Mouse (Mus musculus) olfactory bulb, adult 2 months (tissue): ENCODE measurements around the gene Vax1. TPM values are rescaled to one million over a fixed set of nuclear protein-coding genes. Genes with fewer than 3 reads are reported as not detected.
A peak's percentile ranks its signal among the peaks of the same experiment; 100 is the strongest.

Experiments
- H3K27ac ChIP-seq: fragments of 200-500 bp; 2 replicates; pipeline ENCODE4 v1.5.1; 2012; ENCODE audit warnings: low read depth, low read length; ENCODE audit not compliant: insufficient read depth
- H3K4me1 ChIP-seq: fragments of 200-500 bp; 2 replicates; pipeline ENCODE4 v1.6.1; 2012; ENCODE audit warnings: low read length; ENCODE audit not compliant: control insufficient read depth, insufficient read depth
- H3K4me3 ChIP-seq: fragments of 200-500 bp; 2 replicates; pipeline ENCODE4 v1.5.1; 2012; ENCODE audit warnings: mild to moderate bottlenecking, low read depth, low read length, moderate library complexity; ENCODE audit not compliant: insufficient read depth
- CTCF ChIP-seq: fragments of 200-500 bp; IDR thresholded peaks from 2 replicates; pipeline ENCODE4 v1.5.1; 2012; ENCODE audit warnings: low read depth, mild to moderate bottlenecking, low read length, moderate library complexity; ENCODE audit not compliant: insufficient read depth
- POLR2A ChIP-seq: fragments of 200-500 bp; IDR thresholded peaks from 2 replicates; pipeline ENCODE4 v1.6.1; 2012; ENCODE audit warnings: mild to moderate bottlenecking, low read depth, low read length, moderate library complexity; ENCODE audit not compliant: insufficient read depth
- WGBS: fragments of 180-500 bp; shearing (Covaris S2); methylation state at CpG from one replicate; pipeline ENCODE4 v1.1.7; 2018; 5-methylcytosine and 5-hydroxymethylcytosine counted together
- polyA plus RNA-seq: library from polyadenylated mRNA; stranded (reverse); fragments of >200 nt; gene quantifications from 2 replicates; pipeline ENCODE4 v1.2.4, GENCODE M21; 2012; ENCODE audit warnings: low replicate concordance; ENCODE audit not compliant: missing spikeins, insufficient read depth, insufficient read length

Vax1 gene
- not detected in 2 replicates for polyA plus RNA-seq

DNA sequence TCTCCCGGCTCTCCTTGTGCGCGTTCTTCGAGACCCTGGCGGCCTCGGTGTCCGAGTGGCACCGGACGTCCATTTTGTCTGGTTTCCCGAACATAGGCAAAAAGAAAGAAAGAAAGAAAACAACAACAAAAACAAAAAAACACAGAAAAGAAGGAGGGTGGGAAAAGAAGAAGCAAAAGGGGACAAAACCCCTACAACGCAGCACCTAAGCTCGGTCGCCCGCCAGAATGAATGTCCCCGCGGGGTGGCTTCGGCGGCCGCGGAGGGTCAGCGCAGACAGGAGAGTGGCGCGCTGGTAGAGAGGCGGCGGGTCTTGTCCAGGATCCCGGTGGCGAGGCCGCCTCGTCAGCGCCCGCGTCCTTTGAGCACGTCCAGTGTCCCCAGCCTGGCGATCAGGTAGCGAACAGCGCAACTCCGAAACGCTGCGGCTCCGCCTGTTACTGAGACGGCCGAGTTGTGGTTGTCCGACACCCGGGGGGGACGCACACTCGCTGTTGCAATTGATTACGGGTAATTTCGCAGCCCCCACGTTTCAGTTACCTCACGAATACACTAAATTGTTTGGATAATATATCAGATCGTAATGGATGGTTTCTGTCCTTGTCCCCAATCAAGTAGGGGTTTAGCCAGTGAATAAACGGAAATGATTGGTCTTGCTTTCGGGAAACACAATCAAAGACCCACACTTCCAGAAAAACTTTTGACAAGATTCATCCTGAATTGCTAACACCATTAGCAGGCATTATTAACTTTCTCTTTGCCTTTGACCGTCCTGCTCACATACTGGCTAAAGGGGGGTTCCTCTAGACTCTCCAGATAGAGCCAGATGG lies at the start of gene Vax1:
Gene Vax1, minus strand, starts transcription at position 121 of the 830 bp plus-strand sequence.
- Histone ChIP-seq H3K4me1 (peaks cover 30% of the 10 kb centered on the region), H3K27ac (no peak within 1 kb of the TSS), H3K4me3 (peak within 1 kb of the TSS; percentile 36)
- TF ChIP-seq CTCF, result no peak
- 2% methylated on average over 54 of the region's 54 CpGs for WGBS

DNA sequence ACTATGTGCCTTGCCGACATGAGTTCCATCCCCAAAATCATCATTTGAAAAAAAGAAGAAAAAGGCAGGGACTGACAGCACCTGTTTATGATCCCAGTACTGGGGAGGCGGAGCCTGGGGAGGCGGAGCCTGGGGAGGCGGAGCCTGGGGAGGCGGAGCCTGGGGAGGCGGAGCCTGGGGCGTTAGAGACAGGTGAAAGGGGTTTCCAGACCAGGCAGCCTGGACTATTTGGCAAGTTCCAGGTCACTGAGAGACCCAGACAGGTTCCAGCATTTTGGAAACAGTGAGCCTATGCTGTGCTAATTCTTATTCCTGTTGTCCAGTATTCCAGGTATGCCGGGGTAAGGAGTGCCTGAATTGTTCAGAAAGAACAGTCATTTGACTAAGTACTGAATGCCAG lies 49.1 kb upstream of the Vax1 start, which contains the start of gene Kcnk18:
Gene Kcnk18, plus strand, starts transcription at position 224 of the 400 bp plus-strand sequence.
- 92% methylated on average over 8 of the region's 8 CpGs for WGBS
- H3K27ac ChIP-seq, result no peak within 1 kb of the TSS
- H3K4me3 ChIP-seq, result no peak within 1 kb of the TSS
- TF ChIP-seq POLR2A, result no peak
- no peaks in the 10 kb centered on the region for H3K4me1 ChIP-seq

DNA sequence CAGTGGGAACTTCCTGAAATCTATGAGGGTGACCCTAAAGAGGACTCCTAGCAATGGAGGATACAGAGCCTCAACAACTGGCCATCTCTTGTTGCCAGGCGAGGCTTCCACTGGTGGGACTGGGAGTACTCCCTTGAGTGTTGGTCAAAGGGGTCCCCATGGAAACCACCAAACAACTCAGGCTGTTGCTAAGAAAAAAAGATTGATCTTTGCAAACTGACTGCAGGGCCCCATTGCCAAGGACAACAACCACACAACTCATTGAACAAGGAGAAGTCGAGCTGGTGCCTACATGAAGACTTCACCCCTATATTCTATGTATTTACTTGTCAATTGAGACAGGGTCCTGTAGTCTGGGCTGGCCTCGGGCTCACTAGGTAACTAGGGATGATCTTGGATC lies 47.0 kb upstream of the Vax1 start:
- WGBS, result 90% methylated on average over 3 of the region's 3 CpGs
- Histone ChIP-seq H3K4me3 (no peak overlapping the region), H3K27ac (no peak overlapping the region), H3K4me1 (no peaks in the 10 kb centered on the region)
- TF ChIP-seq POLR2A (no peak), CTCF (no peak)

DNA sequence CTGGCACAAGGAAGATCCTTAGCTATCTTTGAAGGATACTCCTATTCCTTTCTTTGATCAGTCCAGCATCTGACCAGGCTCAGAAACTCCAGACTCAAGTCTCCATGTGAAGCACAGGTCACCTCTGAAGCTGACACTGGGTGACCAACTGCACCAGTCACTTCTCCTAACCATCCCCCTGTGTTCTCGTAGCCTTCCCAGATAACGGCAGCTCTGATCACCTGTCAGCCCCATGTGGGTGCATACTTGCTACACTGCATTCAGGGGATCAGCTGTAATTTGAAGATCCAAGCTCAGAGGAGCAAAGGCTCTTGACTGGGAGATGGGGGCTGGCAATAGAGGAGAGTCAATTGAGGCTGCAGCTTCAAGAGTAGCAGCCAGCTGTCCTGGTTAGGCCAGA lies 39.1 kb upstream of the Vax1 start:
- WGBS, result 71% methylated on average over 2 of the region's 2 CpGs
- no peak overlapping the region for H3K4me3 ChIP-seq
- H3K4me1 ChIP-seq, result no peaks in the 10 kb centered on the region
- no peak overlapping the region for H3K27ac ChIP-seq
- TF ChIP-seq POLR2A, result no peak
- no peak for TF ChIP-seq CTCF

DNA sequence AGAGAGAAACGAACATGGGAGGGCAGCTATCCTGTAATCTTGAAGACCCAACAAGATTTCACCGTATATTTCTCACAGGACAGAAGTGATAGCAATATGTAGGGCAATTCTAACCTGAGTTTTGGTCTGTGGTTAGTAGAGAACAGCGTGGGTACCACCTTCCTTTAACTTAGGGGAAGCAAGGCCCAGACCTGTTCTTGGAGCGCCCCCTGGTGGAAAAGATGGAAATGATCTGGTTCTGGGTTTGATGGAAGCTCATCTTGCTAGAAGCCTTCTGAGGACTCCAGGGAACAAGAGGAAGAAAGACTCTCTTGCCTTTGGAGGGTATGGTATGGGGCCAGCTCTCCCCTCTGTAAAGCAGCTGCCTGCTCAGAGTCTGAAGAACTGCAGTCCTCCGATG lies 38.6 kb upstream of the Vax1 start:
- no peak overlapping the region for H3K4me3 ChIP-seq
- H3K4me1 ChIP-seq, result no peaks in the 10 kb centered on the region
- WGBS, result 32% methylated on average over 5 of the region's 5 CpGs
- no peak overlapping the region for H3K27ac ChIP-seq
- TF ChIP-seq POLR2A (no peak), CTCF (no peak)

DNA sequence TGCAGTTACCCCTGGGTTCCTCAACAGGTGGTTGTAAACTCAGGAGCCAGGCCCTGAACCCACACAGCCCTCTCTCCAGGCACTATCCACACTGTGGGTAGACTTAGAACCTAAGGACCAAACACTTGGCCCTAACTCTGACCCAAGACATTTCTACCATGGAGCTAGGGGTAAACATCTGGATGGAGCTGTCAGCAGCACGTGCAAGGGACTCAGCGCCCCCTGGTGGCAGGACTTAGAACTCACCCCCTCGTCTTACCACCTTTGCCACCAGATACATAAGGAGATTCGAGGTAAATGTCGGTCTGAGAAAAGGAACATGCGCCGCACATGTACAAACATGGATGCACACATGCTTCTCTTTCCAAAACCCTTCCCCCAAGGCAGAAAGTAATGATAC lies 28.3 kb upstream of the Vax1 start:
- Histone ChIP-seq H3K4me3 (no peak overlapping the region), H3K4me1 (peaks cover 9% of the 10 kb centered on the region), H3K27ac (no peak overlapping the region)
- WGBS, result 51% methylated on average over 7 of the region's 7 CpGs
- TF ChIP-seq CTCF, result peak; percentile 51
- TF ChIP-seq POLR2A, result no peak

DNA sequence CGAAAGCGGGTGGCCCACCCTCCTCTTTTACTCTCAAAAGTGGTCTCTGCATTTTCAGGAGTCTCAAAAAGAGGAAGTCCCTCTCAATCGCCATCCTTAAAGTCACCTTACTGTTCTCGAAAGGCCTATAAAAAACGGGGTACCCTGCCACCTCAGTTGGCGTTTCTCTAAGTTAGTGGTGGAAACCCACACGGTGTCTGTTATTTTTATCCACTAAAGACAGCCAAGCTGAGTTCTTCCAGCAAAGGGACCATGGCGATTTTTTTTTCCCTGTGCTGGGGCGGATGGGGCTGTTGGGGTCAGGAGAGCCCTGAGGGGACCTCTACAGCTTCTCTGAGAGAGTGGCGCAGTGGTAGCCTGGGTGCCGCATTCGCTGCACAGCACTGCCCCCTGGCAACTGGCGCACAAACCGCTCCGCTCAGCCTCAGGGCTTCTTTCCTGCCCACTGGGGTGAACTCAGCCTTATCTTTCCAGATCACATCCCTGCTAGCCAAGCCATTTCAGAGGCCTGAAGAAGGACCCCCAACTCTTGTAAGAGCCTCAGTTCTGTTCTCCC lies 26.3 kb upstream of the Vax1 start:
- 22% methylated on average over 15 of the region's 15 CpGs for WGBS
- H3K4me1 ChIP-seq, result peaks cover 9% of the 10 kb centered on the region
- TF ChIP-seq CTCF (peak; percentile 60), POLR2A (no peak)
- H3K4me3 ChIP-seq, result no peak overlapping the region
- no peak overlapping the region for H3K27ac ChIP-seq

DNA sequence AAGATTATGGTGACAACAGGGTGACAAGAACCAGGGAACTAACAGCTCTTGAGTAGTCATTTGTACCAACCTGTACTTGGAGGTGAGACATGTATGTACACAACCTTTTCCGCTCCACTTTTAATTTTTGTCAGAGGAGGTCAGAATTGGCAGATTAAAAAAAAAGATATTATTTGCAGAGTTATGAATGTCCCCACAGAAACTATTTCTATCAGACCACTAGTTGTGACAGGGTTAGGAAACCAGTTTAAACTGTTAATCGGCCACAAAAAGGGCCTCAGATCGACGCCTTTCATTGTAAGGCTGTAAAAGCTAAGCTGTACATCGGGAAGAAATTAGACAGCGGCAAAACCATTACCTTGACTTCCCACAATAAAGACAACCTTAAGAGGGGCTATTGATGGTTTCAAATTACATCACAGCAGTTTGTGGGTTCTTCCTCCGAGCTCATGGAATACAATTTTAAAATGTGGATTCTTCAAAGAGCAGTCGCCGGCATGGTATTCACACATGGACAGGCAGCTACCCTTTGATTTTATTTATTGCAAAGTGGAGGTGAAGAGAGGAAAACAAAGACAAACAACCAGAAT lies 25.4 kb upstream of the Vax1 start:
- TF ChIP-seq POLR2A (no peak), CTCF (no peak)
- 57% methylated on average over 9 of the region's 9 CpGs for WGBS
- Histone ChIP-seq H3K27ac (no peak overlapping the region), H3K4me3 (no peak overlapping the region), H3K4me1 (peaks cover 9% of the 10 kb centered on the region)

DNA sequence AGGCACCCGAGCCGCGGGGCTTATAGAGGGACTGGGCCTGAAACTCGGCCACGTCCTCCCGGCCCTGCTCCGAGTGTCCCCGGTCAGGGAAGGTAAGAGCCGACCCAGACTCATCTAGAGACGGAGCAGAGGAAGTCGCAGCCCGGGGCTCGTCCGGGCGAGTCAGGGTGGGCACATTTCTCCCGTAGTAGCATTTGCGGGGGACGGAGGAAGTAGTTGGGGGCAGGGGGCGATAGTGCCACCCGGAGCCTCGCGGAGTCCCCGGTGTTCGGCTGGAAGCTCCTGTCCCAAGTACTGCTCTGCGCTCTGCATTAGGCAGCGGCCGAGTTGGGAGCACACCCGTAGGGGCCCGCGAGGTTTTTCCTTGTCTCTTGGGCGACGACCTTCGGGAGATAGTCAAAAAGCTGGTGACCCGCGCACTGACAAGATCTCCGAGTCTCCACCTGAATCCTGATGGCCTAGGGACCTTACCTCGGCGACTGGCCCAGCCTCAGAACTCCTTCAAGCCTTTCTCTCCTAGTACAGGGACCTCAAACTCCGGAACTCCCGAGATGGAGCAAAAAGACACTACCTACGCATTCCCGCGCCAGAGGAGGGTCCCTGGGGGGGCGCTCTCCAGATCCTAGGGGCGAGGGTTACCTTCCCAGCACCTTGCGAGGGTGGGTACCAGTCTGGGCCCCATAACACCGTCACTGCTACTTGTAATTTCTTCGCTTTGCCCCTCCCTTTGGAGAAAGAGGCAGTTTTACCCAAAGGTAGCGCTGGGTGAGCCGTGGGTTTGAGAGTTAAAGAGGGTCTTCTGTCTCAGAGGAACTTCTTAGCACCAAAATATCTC lies 24.3 kb upstream of the Vax1 start:
- 16% methylated on average over 50 of the region's 50 CpGs for WGBS
- TF ChIP-seq POLR2A (no peak), CTCF (no peak)
- Histone ChIP-seq H3K27ac (no peak overlapping the region), H3K4me3 (peak overlapping the region; percentile 19), H3K4me1 (peaks cover 9% of the 10 kb centered on the region)
